Mouse (Mus musculus) CH12.LX (cell line): ENCODE data around the gene Gm10563. TPM values are rescaled to one million over a fixed set of nuclear protein-coding genes. Genes with fewer than 3 reads are reported as not detected.
"Not testable (repeated sequence)": the region's sequence is repeated elsewhere in the genome, so short reads cannot be mapped to it uniquely, and the experiment has no call there.

Experiments used
- DNase-seq: peaks from one replicate; pipeline ENCODE4 v3.0.0-alpha.2; 2013; ENCODE audit errors: extremely low read depth
- H3K27ac ChIP-seq: 2 replicates; pipeline ENCODE4 v1.5.1; 2012; ENCODE audit warnings: low read depth, mild to moderate bottlenecking, control low read depth, moderate library complexity; ENCODE audit not compliant: insufficient read depth
- H3K27me3 ChIP-seq: replicated peaks from 2 replicates; pipeline ENCODE3; 2012; ENCODE audit warnings: inconsistent platforms
- H3K36me3 ChIP-seq, 2 experiments: replicated peaks in 1 of 2; 2 replicates each; pipeline versions ENCODE3 to v1.6.1; 2012; ENCODE audit warnings: inconsistent platforms in 1 of 2, low read length in 1 of 2, mild to moderate bottlenecking in 1 of 2, mixed read lengths in 1 of 2, moderate library complexity in 1 of 2; ENCODE audit not compliant: control insufficient read depth in 1 of 2, insufficient read depth in 1 of 2
- H3K4me1 ChIP-seq, 2 experiments: 2 replicates each; pipeline ENCODE4 v1.6.1; 2012; ENCODE audit warnings: inconsistent platforms in 1 of 2, moderate library complexity in 1 of 2; ENCODE audit not compliant: insufficient read depth in 2 of 2, control insufficient read depth in 1 of 2
- H3K4me2 ChIP-seq: 2 replicates; pipeline ENCODE4 v1.6.1; 2012; ENCODE audit warnings: low read depth, mild to moderate bottlenecking, control low read depth; ENCODE audit not compliant: poor library complexity, insufficient read depth, severe bottlenecking
- H3K4me3 ChIP-seq, 3 experiments: fragments of 150-350 bp in 1 of 3; sonication (generic) in 1 of 3; replicated peaks in 1 of 3; 2 replicates each; pipeline versions ENCODE3 to v1.5.1; 2011 to 2012; ENCODE audit warnings: low read depth in 2 of 3, low read length in 2 of 3, mild to moderate bottlenecking in 2 of 3, moderate library complexity in 2 of 3, control low read depth in 1 of 3, improper control_type of control experiment in 1 of 3, inconsistent platforms in 1 of 3, mixed read lengths in 1 of 3; ENCODE audit not compliant: poor library complexity in 1 of 3
- H3K79me2 ChIP-seq: replicated peaks from 2 replicates; pipeline ENCODE4 v1.6.1; 2012; ENCODE audit warnings: mild to moderate bottlenecking, moderate library complexity; ENCODE audit not compliant: control insufficient read depth, poor library complexity, insufficient read depth, severe bottlenecking; ENCODE audit errors: extremely low read depth
- H3K9ac ChIP-seq: 2 replicates; pipeline ENCODE4 v1.6.1; 2012; ENCODE audit warnings: low read depth, mild to moderate bottlenecking, control low read depth, moderate library complexity; ENCODE audit not compliant: insufficient read depth
- H3K9me3 ChIP-seq: replicated peaks from 2 replicates; pipeline ENCODE3; 2012; ENCODE audit warnings: low read length, inconsistent platforms, mixed read lengths
- BHLHE40 ChIP-seq: IDR thresholded peaks from 2 replicates; pipeline ENCODE4 v1.6.1; 2011; ENCODE audit warnings: mild to moderate bottlenecking, low read depth, low read length, improper control_type of control experiment
- CTCF ChIP-seq, 2 experiments: IDR thresholded peaks in 1 of 2; conservative IDR thresholded peaks in 1 of 2; 2 replicates each; pipeline ENCODE4 v1.5.1; 2011 to 2012; ENCODE audit warnings: low read depth in 2 of 2, low read length in 2 of 2, improper control_type of control experiment in 1 of 2, inconsistent platforms in 1 of 2, mild to moderate bottlenecking in 1 of 2, moderate library complexity in 1 of 2
- ETS1 ChIP-seq: conservative IDR thresholded peaks from 2 replicates; pipeline ENCODE4 v1.6.1; 2012; ENCODE audit warnings: low read depth, mild to moderate bottlenecking, inconsistent platforms, low read length, improper control_type of control experiment, moderate library complexity
- MAX ChIP-seq: IDR thresholded peaks from 2 replicates; pipeline ENCODE4 v1.6.1; 2011; ENCODE audit warnings: low read length, improper control_type of control experiment
- MAZ ChIP-seq: IDR thresholded peaks from 2 replicates; pipeline ENCODE4 v1.6.1; 2012; ENCODE audit warnings: low read depth, mild to moderate bottlenecking, inconsistent platforms, low read length, improper control_type of control experiment, moderate library complexity
- MEF2A ChIP-seq: IDR thresholded peaks from 2 replicates; pipeline ENCODE4 v1.6.1; 2014; ENCODE audit warnings: low read depth, mild to moderate bottlenecking, inconsistent platforms, low read length, improper control_type of control experiment, borderline replicate concordance
- MXI1 ChIP-seq: IDR thresholded peaks from 2 replicates; pipeline ENCODE4 v1.6.1; 2011; ENCODE audit warnings: mild to moderate bottlenecking, low read depth, low read length, improper control_type of control experiment
- NELFE ChIP-seq: IDR thresholded peaks from 2 replicates; pipeline ENCODE4 v1.6.1; 2011; ENCODE audit warnings: low read depth, low read length, improper control_type of control experiment
- NRF1 ChIP-seq: IDR thresholded peaks from 2 replicates; pipeline ENCODE4 v1.6.1; 2014; ENCODE audit warnings: low read depth, mild to moderate bottlenecking, inconsistent platforms, low read length, improper control_type of control experiment, moderate library complexity
- POLR2A ChIP-seq: IDR thresholded peaks from 2 replicates; pipeline ENCODE4 v1.6.1; 2011; ENCODE audit warnings: low read depth, mild to moderate bottlenecking, improper control_type of control experiment, low read length
- RAD21 ChIP-seq: IDR thresholded peaks from 2 replicates; pipeline ENCODE4 v1.6.1; 2011; ENCODE audit warnings: low read depth, mild to moderate bottlenecking, low read length, improper control_type of control experiment, moderate library complexity
- SIN3A ChIP-seq: IDR thresholded peaks from 2 replicates; pipeline ENCODE4 v1.6.1; 2012; ENCODE audit warnings: low read length, improper control_type of control experiment, inconsistent platforms
- SMC3 ChIP-seq: IDR thresholded peaks from 2 replicates; pipeline ENCODE4 v1.6.1; 2011; ENCODE audit warnings: low read depth, low read length, improper control_type of control experiment
- TBP ChIP-seq: conservative IDR thresholded peaks from 2 replicates; pipeline ENCODE4 v1.6.1; 2011; ENCODE audit warnings: low read depth, low read length, improper control_type of control experiment
- TCF12 ChIP-seq: IDR thresholded peaks from 2 replicates; pipeline ENCODE4 v1.6.1; 2014; ENCODE audit warnings: low read depth, mild to moderate bottlenecking, inconsistent platforms, low read length, improper control_type of control experiment
- USF1 ChIP-seq: IDR thresholded peaks from 2 replicates; pipeline ENCODE4 v1.6.1; 2014; ENCODE audit warnings: low read depth, mild to moderate bottlenecking, inconsistent platforms, low read length, improper control_type of control experiment
- ZMIZ1 ChIP-seq: IDR thresholded peaks from 2 replicates; pipeline ENCODE4 v1.6.1; 2012; ENCODE audit warnings: low read depth, mild to moderate bottlenecking, inconsistent platforms, low read length, improper control_type of control experiment
- ZNF384 ChIP-seq: IDR thresholded peaks from 2 replicates; pipeline ENCODE4 v1.6.1; 2012; ENCODE audit warnings: low read depth, low read length, improper control_type of control experiment, inconsistent platforms
- dilution Hi-C: fragments of 300-500 bp; cut with MboI; formaldehyde crosslinking; loops from 2 replicates; pipeline ENCODE4 v1.14.3; 2020; ENCODE audit warnings: low sequenced_read_pairs; ENCODE audit not compliant: extremely low pct_unique_long_range_greater_than_20kb, extremely low pct_ligation_motif_present
- in situ Hi-C: fragments of 300-500 bp; cut with MboI; formaldehyde crosslinking; loops from 3 replicates; pipeline ENCODE4 v1.14.3; 2019; ENCODE audit warnings: low sequenced_read_pairs, low pct_ligation_motif_present, low pct_unique_long_range_greater_than_20kb, mixed read lengths
- polyA plus RNA-seq: library from polyadenylated mRNA; unstranded; fragments of >175 nt; gene quantifications from 2 replicates; pipeline ENCODE4 v1.2.1, GENCODE M21; 2012; ENCODE audit warnings: low read depth; ENCODE audit not compliant: insufficient read length
- total RNA-seq, 2 experiments: library from RNA; depleted of rRNA; stranded (reverse); fragments of 300-350 nt in 1 of 2; fragments of >200 nt in 1 of 2; gene quantifications; 2 replicates each; pipeline ENCODE4 v1.2.3; 2012 to 2014

The Gm10563 gene
- total and polyA plus RNA-seq, 3 experiments = not detected

- H3K79me2 ChIP-seq, dilution Hi-C loops, in situ Hi-C loops, H3K27me3 ChIP-seq, H3K36me3 ChIP-seq, H3K9me3 ChIP-seq: not testable (repeated sequence)
- peak; percentile 91 for DNase-seq
- Histone ChIP-seq H3K4me3 (peak overlapping the region; percentile 38 to 46 (median 43)), H3K27ac (peak overlapping the region; percentile 83), H3K9ac (peak overlapping the region; percentile 62), H3K4me1 (peaks cover 3 to 25% of the 10 kb centered on the region in 2 experiments; a peak in 2 of 4 replicates), H3K4me2 (peak overlapping the region; percentile 6; the same call in 1 of the 2 replicates)
- TF ChIP-seq ZMIZ1 (0 out of 2 replicates have a peak, but pooled peaks have one; percentile 28), MXI1 (peak; percentile 87), NRF1 (0 out of 2 replicates have a peak, but pooled peaks have one; percentile 31), POLR2A (peak; percentile 36; the same call in 1 of the 2 replicates), NELFE (peak; percentile 38), ZNF384 (peak; percentile 74), SIN3A (peak; percentile 84), TBP (peak; percentile 89), USF1 (peak; percentile 49), MAX (peak; percentile 56), ETS1 (peak; percentile 83), BHLHE40 (peak; percentile 95), TCF12 (0 out of 2 replicates have a peak, but pooled peaks have one; percentile 21), MEF2A (peak; percentile 20; the same call in 1 of the 2 replicates), MAZ (peak; percentile 52; the same call in 1 of the 2 replicates)
These were observed 38.6 kb upstream of the Gm10563 start for GRCm38 (mm10) chr4:155683670-155684277.

DNA sequence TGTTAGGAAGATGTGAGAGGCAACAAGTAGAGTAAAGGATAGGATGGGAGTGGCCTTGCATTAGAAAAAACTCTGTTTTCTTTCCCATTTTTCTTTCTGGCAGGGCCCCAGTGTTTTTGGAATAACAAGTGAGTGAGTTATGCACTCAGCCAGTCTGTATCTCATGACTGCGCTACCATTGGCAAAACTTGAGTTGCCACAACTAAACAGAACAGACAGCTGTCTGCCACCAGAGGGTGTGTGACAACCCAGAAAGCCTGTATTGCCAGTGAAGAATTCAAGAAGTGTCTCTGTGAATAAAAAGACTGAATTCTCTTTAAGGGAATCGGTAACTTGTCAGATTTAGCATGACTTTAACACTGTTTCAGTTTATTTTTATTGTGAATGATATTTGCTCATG, 30.8 kb upstream of the Gm10563 start:
- Histone ChIP-seq H3K9ac (no peak overlapping the region), H3K9me3 (no peaks in the 10 kb centered on the region), H3K27ac (no peak overlapping the region), H3K27me3 (no peaks in the 10 kb centered on the region), H3K79me2 (no peaks in the 10 kb centered on the region), H3K4me2 (no peak overlapping the region), H3K4me3 (no peak overlapping the region), H3K36me3 (peaks cover 10 to 16% of the 10 kb centered on the region in 2 experiments), H3K4me1 (no peaks in the 10 kb centered on the region)
- TF ChIP-seq SMC3 (peak; percentile 50; the same call in 1 of the 2 replicates), MEF2A (no peak), RAD21 (peak; percentile 20), CTCF (conservative IDR thresholded peaks at IDR 0.05 in 1 of 2, IDR thresholded peaks at IDR 0.05 in 1 of 2; ENCODE audit: low read depth in 2 of 2, low read length in 2 of 2) (peak in 1 of 2 experiments; percentile 59; a peak in 2 of 4 replicates)
- DNase-seq = no peak
- in situ Hi-C loops = no loop called here
- dilution Hi-C loops = no loop called here
